In genomic region chr9:57304251-57304650, GRCm38 (mm10) we compare ENCODE assay signal across 25 mouse cellular contexts. TPM values are rescaled to one million over a fixed set of nuclear protein-coding genes. Genes with fewer than 3 reads are reported as not detected.
DNase-seq lines count a peak whose midpoint lies in the region; ATAC-seq lines count a peak whose summit lies in the region.
"Had no signal": no experiment of that assay in that cellular context is flagged by ENCODE, and none has a peak within 500 bp of the region (broad histone marks: within the 10 kb centered on the region; RNA-seq: fewer than 3 reads in every experiment).

No protein-coding gene starts in this region.

- ATAC-seq in erythroblast, adult 5-6 weeks (replicated peaks; ENCODE audit: low FRiP score, poor library complexity, severe bottlenecking) = no peak
- no peak for ATAC-seq in liver, embryonic 16.5 days (ENCODE audit: low read depth)
- ATAC-seq: activated CD4-positive, CD25-positive, alpha-beta regulatory T cell, adult 4 months; forebrain, embryonic 14.5 days; forebrain, postnatal 0 days; hindbrain, embryonic 16.5 days had no signal

- no peak overlapping the region for H3K4me2 ChIP-seq in liver, embryonic 16.5 days (ENCODE audit: low read depth, low read length)
- H3K4me2 ChIP-seq: embryonic facial prominence, embryonic 13.5 days; heart, embryonic 12.5 days; heart, embryonic 15.5 days; hindbrain, embryonic 13.5 days had no signal

- peaks cover 17% of the 10 kb centered on the region for H3K36me3 ChIP-seq in erythroblast, embryonic 14.5 days (ENCODE audit: control insufficient read depth)
- H3K36me3 ChIP-seq in liver, embryonic 16.5 days (ENCODE audit: control insufficient read depth, insufficient read depth) = no peaks in the 10 kb centered on the region
- H3K36me3 ChIP-seq in limb, embryonic 10.5 days = no peaks in the 10 kb centered on the region
- H3K36me3 ChIP-seq: embryonic facial prominence, embryonic 10.5 days; embryonic facial prominence, embryonic 13.5 days; heart, embryonic 12.5 days; heart, embryonic 15.5 days; hindbrain, embryonic 10.5 days; hindbrain, embryonic 13.5 days had no signal

- H3K9me3 ChIP-seq in erythroblast, embryonic 14.5 days (ENCODE audit: control insufficient read depth, low read length) = peaks cover 16% of the 10 kb centered on the region
- no peaks in the 10 kb centered on the region for H3K9me3 ChIP-seq in liver, embryonic 16.5 days (replicated peaks; ENCODE audit: control insufficient read depth, low read length)
- no peaks in the 10 kb centered on the region for H3K9me3 ChIP-seq in limb, embryonic 10.5 days (replicated peaks)
- H3K9me3 ChIP-seq: embryonic facial prominence, embryonic 10.5 days; embryonic facial prominence, embryonic 13.5 days; heart, embryonic 15.5 days; hindbrain, embryonic 13.5 days had no signal

- H3K4me3 ChIP-seq in erythroblast, embryonic 14.5 days (replicated peaks) = peak overlapping the region; percentile 14
- no peak overlapping the region for H3K4me3 ChIP-seq in liver, embryonic 16.5 days (ENCODE audit: low read depth, low read length)
- no peak overlapping the region for H3K4me3 ChIP-seq in limb, embryonic 10.5 days
- H3K4me3 ChIP-seq: embryonic facial prominence, embryonic 10.5 days; embryonic facial prominence, embryonic 13.5 days; heart, embryonic 12.5 days; heart, embryonic 15.5 days; hindbrain, embryonic 10.5 days; hindbrain, embryonic 13.5 days had no signal

- WGBS in liver, embryonic 16.5 days (ENCODE audit: insufficient replicate concordance) = 73% methylated on average over 2 of the region's 2 CpGs
- 93% methylated on average over 2 of the region's 2 CpGs for WGBS in limb, embryonic 10.5 days

- peak; percentile 52 for DNase-seq in testis, postnatal 14 days (ENCODE audit: low spot score)
- no peak for DNase-seq in testis, postnatal 10 days (ENCODE audit: low spot score)
- DNase-seq in limb, embryonic 10.5 days (ENCODE audit: low spot score) = no peak
- DNase-seq: adrenal gland, postnatal 25 days; cerebellum, adult 18-20 months; cerebellum, adult 9-10 months; cerebellum, postnatal 25 days; embryo, embryonic 11 days; forebrain, postnatal 0 days; gastrocnemius, postnatal 25 days; heart, adult 18-20 months; heart, postnatal 10 days; heart, postnatal 36 days had no signal

- peaks cover 77% of the 10 kb centered on the region for H3K4me1 ChIP-seq in erythroblast, embryonic 14.5 days (ENCODE audit: control insufficient read depth)
- H3K4me1 ChIP-seq in liver, embryonic 16.5 days (ENCODE audit: control insufficient read depth, low read depth, low read length) = peaks cover 49% of the 10 kb centered on the region
- no peaks in the 10 kb centered on the region for H3K4me1 ChIP-seq in limb, embryonic 10.5 days
- H3K4me1 ChIP-seq: embryonic facial prominence, embryonic 10.5 days; embryonic facial prominence, embryonic 13.5 days; heart, embryonic 12.5 days; heart, embryonic 15.5 days; hindbrain, embryonic 10.5 days; hindbrain, embryonic 13.5 days had no signal

- H3K9ac ChIP-seq in liver, embryonic 16.5 days (ENCODE audit: low read depth, low read length) = no peak overlapping the region
- H3K9ac ChIP-seq: embryonic facial prominence, embryonic 13.5 days; forebrain, postnatal 0 days; heart, embryonic 12.5 days; heart, embryonic 15.5 days; hindbrain, embryonic 13.5 days had no signal

- H3K27me3 ChIP-seq in erythroblast, embryonic 14.5 days (ENCODE audit: control insufficient read depth) = peaks cover 7% of the 10 kb centered on the region; the same call in 1 of the 2 replicates
- no peaks in the 10 kb centered on the region for H3K27me3 ChIP-seq in liver, embryonic 16.5 days (ENCODE audit: control insufficient read depth, insufficient read depth, low read depth, low read length)
- no peaks in the 10 kb centered on the region for H3K27me3 ChIP-seq in limb, embryonic 10.5 days (ENCODE audit: low read depth, poor library complexity, severe bottlenecking)
- H3K27me3 ChIP-seq: embryonic facial prominence, embryonic 13.5 days; heart, embryonic 12.5 days; heart, embryonic 15.5 days; hindbrain, embryonic 13.5 days had no signal

- 0 out of 2 replicates have a peak overlapping the region, but pooled peaks have one; percentile 26 for H3K27ac ChIP-seq in liver, embryonic 16.5 days (ENCODE audit: low read length)
- no peak overlapping the region for H3K27ac ChIP-seq in limb, embryonic 10.5 days
- H3K27ac ChIP-seq: embryonic facial prominence, embryonic 10.5 days; embryonic facial prominence, embryonic 13.5 days; heart, embryonic 15.5 days; hindbrain, embryonic 10.5 days; hindbrain, embryonic 13.5 days had no signal

RNA-seq across cellular contexts. Expression of gene 1700017B05Rik, which starts 41.8 kb away (rescaled TPM):
- 15.8 and 16.8 TPM in 2 replicates for polyA plus RNA-seq in erythroblast, embryonic 14.5 days (2012)
- 24.5 and 32.9 TPM in 2 replicates for total RNA-seq in erythroblast, adult 5-6 weeks (2015; ENCODE audit: low replicate concordance)
- total RNA-seq in erythroblast, adult 5-6 weeks (2017; ENCODE audit: low replicate concordance) = 15.5 and 16.6 TPM in 2 replicates
- polyA plus RNA-seq in liver, embryonic 16.5 days (2015; fragmentation: Nextera tagmentation; extraction: Ambion mirVana) = 14.1 and 16.9 TPM in 2 replicates
- 17.7 and 19.2 TPM in 2 replicates for polyA plus RNA-seq in limb, embryonic 10.5 days (2016; fragmentation: Nextera tagmentation; extraction: Ambion mirVana)
